Mouse (Mus musculus) megakaryocyte, embryonic 14.5 days (primary cell): ENCODE data around the gene Cemip.

ENCODE experiments used
- FLI1 ChIP-seq: IDR thresholded peaks from 2 replicates; pipeline ENCODE4 v1.6.1; 2012; ENCODE audit warnings: low read length, inconsistent platforms, mixed read lengths
- GATA1 ChIP-seq: IDR thresholded peaks from 3 replicates; pipeline ENCODE4 v1.6.1; 2012; ENCODE audit warnings: mixed read lengths, low read length, inconsistent platforms, borderline replicate concordance

- TF ChIP-seq GATA1 (no peak), FLI1 (no peak)
These were observed 172.8 kb downstream of the Cemip start for GRCm38 (mm10) chr7:83913405-83913932.
